Mouse (Mus musculus): ENCODE data around the gene Fbxo44.
"Not testable (repeated sequence)": the region's sequence is repeated elsewhere in the genome, so short reads cannot be mapped to it uniquely, and the experiment has no call there.

The Fbxo44 gene

GRCm38 (mm10) chr4:148128672-148129071, 31.6 kb downstream of the Fbxo44 start:
- DNase-seq: no peak

DNA sequence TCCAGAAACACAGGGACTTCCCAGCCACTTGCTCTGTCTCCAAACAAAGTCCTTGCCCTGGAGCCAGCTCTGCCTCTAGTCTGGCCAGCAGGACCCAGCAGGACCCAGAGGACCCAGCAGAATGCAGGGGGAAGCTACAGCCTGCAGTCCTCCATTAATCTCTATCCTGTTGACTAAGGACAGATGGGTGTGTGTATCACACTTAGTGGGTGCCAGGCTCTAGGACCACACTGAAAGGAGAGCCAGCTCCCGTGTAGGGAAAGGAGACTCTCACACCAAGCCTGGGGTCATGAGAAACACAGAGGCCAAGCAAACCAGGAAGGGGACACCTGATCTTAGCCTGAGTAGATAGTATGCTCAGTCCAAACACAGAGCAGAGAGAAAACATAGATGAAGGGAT, 32.0 kb downstream of the Fbxo44 start:
- no peak for DNase-seq

DNA sequence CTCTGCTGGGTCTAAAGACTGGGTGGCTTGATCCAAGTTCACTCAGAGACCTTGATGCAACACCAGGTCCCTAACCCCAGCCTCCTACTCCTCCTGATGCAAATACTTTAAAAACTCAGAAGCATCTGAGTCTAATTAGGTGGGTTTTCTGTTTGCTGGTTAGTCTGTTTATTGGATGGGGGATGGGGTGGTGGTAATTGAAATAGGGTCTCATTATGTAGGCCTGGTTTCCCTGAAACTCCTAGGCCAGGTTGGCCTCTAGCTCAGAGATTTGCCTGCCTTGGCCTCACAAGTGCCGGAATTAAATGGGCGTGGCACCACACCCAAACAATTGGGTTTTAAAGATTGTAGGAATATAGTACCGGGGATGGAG, 37.6 kb downstream of the Fbxo44 start:
- DNase-seq: no peak

DNA sequence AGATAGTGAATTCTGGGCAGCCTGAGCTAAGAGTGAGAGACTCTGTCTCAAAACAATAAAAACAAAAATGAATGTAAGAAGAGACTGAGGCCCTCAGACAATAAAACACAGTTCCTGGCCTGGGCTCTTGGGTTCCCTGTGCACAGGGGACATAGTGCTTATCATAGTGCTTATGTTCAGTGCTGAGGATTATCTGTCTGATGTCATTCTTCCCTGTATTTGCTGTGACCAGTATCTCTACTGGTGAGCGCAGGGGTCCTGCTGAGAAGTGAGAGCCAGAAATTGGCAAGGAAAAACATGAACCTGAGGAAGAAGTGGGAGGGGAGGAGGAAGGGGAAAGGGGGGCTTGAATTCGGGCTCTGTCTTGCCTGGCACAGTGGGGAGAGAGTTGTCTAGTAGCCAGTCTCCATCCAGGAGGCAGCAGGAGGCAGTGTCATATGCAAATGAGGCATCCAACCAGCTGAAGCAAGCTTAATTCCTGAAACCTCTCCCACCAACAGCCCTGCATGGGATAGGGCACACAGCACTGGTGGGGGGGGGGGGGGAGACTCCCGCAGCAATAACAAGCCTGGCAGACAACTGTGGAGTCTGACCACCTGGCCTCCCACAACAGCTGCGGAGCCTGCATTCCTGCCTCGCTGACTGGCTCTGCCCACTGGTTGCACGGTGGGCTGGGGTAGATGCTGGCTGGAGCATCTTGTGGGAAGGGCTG, 38.1 kb downstream of the Fbxo44 start:
- DNase-seq: no peak

- DNase-seq: peak; percentile 72 to 73
Observed at GRCm38 (mm10) chr4:148121362-148121761, 38.9 kb downstream of the Fbxo44 start.

GRCm38 (mm10) chr4:148120555-148120954, 39.7 kb downstream of the Fbxo44 start:
- DNase-seq: no peak

DNA sequence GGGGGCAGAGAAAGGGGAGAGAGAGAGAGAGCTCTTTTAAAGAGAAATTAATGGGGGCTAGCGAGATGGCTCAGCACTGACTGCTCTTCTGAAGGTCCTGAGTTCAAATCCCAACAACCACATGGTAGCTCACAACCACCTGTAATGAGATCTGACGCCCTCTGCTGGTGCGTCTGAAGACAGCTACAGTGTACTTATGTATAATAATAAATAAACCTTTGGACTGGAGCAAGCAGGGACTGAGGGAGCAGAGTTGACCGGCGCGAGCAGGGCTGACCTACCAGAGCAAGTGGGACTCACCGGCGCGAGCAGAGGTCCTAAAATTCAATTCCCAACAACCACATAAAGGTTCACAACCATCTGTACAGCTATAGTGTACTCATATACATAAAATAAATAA, 40.7 kb downstream of the Fbxo44 start:
- not testable (repeated sequence) for DNase-seq

GRCm38 (mm10) chr4:148117392-148117791, 42.9 kb downstream of the Fbxo44 start:
- no peak for DNase-seq

- no peak for DNase-seq
Observed at GRCm38 (mm10) chr4:148116657-148117056, 43.6 kb downstream of the Fbxo44 start.

DNA sequence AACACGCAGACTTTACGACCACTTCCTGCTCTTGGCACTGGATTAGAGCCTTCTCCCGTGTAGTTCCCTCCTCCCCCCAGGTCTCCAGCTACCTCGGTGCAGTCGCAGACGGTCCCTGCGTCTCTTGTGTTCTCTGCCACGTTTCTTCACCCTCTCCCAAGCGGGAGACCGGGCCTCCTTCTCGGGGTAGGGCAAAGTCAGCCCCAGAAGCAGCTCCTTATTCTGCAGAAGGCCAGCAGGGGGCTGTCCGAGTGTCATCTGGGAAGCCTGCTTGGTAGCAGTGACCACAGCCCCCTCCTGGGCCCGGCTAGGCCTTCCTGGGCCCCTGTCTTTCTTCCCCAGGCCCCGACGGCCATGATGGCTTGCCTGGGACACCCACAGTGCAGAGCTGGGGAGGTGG, 44.8 kb downstream of the Fbxo44 start:
- DNase-seq: peak in 1 of 2 experiments; percentile 33

DNA sequence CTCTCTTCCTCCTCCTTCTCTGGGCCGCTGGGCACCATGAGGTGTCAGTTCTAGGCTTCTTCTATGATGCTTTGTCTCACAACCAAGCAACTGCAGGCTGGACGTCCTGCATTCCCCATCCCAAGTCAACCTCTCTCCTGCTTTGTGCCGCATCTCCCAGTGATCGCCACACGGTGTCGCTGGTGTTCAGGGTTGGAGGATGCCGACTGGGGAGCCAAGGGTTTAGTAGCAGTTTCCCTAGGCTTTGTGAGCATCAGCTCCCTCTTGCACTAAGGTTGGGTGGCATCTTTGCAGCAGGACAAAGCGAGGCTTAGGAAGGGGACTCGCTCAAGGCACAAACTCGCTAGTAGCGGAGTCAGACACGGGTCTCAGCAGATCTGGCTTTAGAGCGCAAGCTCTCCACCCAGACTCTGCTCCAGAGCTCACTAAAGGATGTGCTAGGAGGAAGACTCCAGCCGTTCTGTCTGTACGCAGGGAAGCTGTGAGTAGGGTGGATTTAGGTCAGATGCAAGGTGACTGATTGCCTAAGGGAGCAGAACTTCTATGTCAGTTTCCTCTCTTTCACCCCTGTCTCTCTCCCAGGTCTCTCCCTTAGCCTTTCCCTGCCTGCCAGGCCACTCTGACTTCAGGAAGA, 45.4 kb downstream of the Fbxo44 start:
- peak; percentile 88 for DNase-seq

- DNase-seq: no peak
Observed at GRCm38 (mm10) chr4:148112519-148112918, 47.8 kb downstream of the Fbxo44 start.

GRCm38 (mm10) chr4:148109215-148109614, 51.1 kb downstream of the Fbxo44 start:
- DNase-seq: no peak

DNA sequence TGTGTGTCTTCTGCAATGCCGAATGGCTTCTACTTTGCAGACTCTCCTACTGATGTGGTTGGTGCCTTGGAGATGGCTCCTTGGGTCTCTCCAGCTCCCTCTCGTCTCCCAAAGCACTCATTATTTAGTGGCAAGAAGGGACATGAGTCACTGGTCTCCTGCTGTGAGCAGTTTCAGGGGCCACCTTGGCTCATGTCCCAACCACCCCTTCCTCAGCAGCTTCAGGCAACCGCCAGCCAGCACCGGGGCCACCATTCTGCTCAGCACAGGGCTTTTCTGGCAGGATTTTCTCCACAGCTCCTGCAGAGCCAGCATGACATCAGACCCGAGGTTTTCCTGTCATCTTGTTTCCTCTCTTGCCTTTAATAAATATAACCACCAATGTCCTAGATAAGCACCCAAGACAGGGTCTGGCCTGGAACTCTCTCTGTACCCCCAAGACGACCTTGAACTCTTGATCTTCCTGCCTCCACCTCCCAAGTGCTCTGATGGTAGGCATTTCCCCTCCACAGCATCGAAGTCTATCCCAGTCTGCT, 51.6 kb downstream of the Fbxo44 start:
- DNase-seq: no peak

DNA sequence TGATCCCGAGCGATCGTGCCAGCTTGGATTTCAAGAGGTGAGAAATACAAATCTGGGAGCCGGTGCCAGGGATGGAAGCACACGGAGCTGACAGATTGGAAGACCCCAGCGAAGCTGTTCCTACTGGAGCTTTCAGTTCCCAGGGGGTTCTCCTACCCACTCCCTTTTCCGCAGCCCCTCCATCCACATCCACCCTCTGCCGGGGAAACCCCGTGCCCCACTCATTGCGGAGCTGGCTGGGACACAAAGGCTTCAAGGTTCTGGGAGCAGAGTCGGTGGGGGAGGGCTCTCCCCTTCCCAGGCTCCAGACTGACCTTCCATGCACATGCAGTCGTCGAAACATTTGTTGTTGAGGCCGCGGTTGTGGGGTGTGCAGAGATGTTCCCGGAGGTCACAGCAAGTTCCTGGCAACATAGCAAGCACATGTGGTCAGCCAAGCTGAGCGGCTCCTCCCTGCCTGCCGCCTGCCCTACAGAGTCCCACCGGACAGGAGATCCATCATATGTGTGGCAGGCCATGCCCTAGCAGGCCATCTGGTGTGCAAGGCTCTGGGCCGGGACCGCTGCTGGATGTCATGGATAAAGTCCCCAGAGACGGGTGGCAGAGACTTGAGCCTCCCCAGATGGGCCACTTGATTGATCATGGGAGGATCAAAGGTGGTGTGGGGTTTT, 52.5 kb downstream of the Fbxo44 start:
- DNase-seq: no peak

DNA sequence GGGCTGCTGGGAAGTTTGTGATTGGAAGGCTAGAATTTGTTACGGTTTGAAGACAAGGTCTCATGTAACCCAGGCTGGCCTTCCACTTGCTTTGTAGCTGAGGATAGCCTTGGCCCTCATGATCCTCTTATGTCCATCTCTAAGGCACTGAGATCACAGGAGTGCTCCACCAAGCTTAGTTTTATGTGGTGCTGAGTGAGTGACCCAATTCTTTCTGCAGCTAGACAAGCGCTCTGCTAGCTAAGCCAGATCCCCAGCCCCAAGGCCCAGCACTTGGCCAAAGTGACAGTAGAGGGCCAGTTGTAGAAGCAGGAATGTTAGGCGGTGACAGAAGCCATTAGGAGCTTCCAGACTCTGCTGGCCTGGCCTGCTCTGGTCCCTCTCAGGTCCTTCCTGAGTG, 56.1 kb downstream of the Fbxo44 start:
- DNase-seq: no peak

All from cerebellum, postnatal 36 days (tissue).